Mouse (Mus musculus) lung, embryonic 16.5 days (tissue): ENCODE results near the gene Cers4. TPM values are rescaled to one million over a fixed set of nuclear protein-coding genes. Genes with fewer than 3 reads are reported as not detected.

Experiments
- ATAC-seq: fragments of 200-750 bp; cut with Nextera tagmentation; 2 replicates; pipeline ENCODE4 v1.8.0; 2017; ENCODE audit warnings: low read depth, mild to moderate bottlenecking, moderate library complexity
- H3K27ac ChIP-seq: fragments of 300-500 bp; sonication (generic); 2 replicates; pipeline ENCODE4 v1.5.1; 2014; ENCODE audit warnings: mild to moderate bottlenecking, control low read depth, low read length
- H3K27me3 ChIP-seq: fragments of 300-500 bp; sonication (generic); 2 replicates; pipeline ENCODE4 v1.6.1; 2014; ENCODE audit warnings: low read depth, low read length, mixed read lengths; ENCODE audit not compliant: control insufficient read depth, insufficient read depth
- H3K36me3 ChIP-seq: fragments of 300-500 bp; sonication (generic); 2 replicates; pipeline ENCODE4 v1.6.1; 2014; ENCODE audit warnings: low read length; ENCODE audit not compliant: control insufficient read depth, insufficient read depth
- H3K4me1 ChIP-seq: fragments of 300-500 bp; sonication (generic); replicated peaks from 2 replicates; pipeline ENCODE4 v1.6.1; 2014; ENCODE audit warnings: low read length, mixed read lengths; ENCODE audit not compliant: control insufficient read depth, insufficient read depth
- H3K4me2 ChIP-seq: fragments of 300-500 bp; sonication (generic); 2 replicates; pipeline ENCODE4 v1.6.1; 2014; ENCODE audit warnings: low read depth, low read length, control low read depth
- H3K4me3 ChIP-seq: fragments of 300-500 bp; sonication (generic); 2 replicates; pipeline ENCODE4 v1.5.1; 2014; ENCODE audit warnings: mild to moderate bottlenecking, low read length, control low read depth
- H3K9ac ChIP-seq: fragments of 300-500 bp; sonication (generic); 2 replicates; pipeline ENCODE4 v1.6.1; 2014; ENCODE audit warnings: low read length, control low read depth
- H3K9me3 ChIP-seq: fragments of 300-500 bp; sonication (generic); 2 replicates; pipeline ENCODE4 v1.6.1; 2016; ENCODE audit warnings: low read length; ENCODE audit not compliant: control insufficient read depth
- WGBS: fragments of 180-500 bp; shearing (Covaris S2); extraction: QIAGEN DNeasy Blood & Tissue Kit; methylation state at CpG from one replicate; pipeline ENCODE4 v1.1.7; 2014; 5-methylcytosine and 5-hydroxymethylcytosine counted together
- polyA plus RNA-seq: library from polyadenylated mRNA; unstranded; fragments of >200 nt; fragmentation: Nextera tagmentation; extraction: Ambion mirVana; gene quantifications from 2 replicates; pipeline ENCODE4 v1.2.1, GENCODE M21; 2015

Cers4 gene
- 30.2 and 31.0 TPM in 2 replicates for polyA plus RNA-seq

DNA sequence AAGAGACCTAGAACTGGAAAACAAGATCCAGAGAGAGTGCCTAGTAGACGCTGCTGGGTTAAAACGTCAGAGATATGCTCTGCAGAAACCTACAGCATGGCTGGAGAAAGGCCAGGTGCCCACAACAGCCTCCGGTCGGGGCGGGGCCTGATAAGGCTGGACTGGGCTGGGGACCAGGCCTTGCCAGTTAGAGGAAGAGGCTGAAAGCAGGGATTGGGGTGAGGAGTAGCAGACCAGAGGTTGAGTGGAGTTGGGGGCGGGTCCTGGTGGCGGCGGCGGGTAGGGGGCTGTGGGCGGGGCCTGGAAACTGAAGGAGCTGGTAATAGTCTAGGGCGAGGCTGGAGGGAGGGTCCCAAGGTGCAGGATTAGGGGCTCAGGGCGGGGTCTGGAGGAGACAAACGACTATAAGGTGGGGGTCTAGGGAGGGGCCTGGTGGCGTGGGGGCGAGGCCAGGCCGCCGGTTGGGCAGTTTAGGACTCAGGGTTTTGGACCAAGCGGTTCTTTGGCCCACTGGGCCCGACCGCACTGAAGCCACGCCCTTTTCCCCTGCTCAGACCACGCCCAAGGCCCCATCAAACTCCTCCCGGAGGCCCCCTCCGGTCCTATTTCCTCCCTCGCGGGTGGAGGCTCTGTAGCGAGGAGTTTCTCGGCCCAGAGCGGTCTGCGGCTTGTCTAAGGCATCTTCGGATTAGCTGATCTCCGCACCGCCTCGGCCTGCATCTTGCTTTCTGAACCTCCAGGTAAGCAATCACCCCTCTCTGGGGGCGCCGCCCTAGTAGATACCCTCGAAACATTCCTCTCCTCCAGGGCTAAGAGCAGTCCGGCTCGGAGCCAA is at the start of gene Cers4:
Cers4 (plus strand) TSS at position 176 of the 835 bp plus-strand sequence.
- under 1% methylated on average over 37 of the region's 39 CpGs for WGBS
- H3K4me3 ChIP-seq: peak within 1 kb of the TSS; percentile 55
- H3K27ac ChIP-seq: peak within 1 kb of the TSS; percentile 70
- H3K27me3 ChIP-seq: no peaks in the 10 kb centered on the region
- H3K36me3 ChIP-seq: no peaks in the 10 kb centered on the region
- peak within 1 kb of the TSS; percentile 68 for H3K9ac ChIP-seq
- H3K4me1 ChIP-seq: peaks cover 17% of the 10 kb centered on the region
- H3K4me2 ChIP-seq: peak within 1 kb of the TSS; percentile 72
- H3K9me3 ChIP-seq: no peaks in the 10 kb centered on the region
- peak; percentile 96 for ATAC-seq

DNA sequence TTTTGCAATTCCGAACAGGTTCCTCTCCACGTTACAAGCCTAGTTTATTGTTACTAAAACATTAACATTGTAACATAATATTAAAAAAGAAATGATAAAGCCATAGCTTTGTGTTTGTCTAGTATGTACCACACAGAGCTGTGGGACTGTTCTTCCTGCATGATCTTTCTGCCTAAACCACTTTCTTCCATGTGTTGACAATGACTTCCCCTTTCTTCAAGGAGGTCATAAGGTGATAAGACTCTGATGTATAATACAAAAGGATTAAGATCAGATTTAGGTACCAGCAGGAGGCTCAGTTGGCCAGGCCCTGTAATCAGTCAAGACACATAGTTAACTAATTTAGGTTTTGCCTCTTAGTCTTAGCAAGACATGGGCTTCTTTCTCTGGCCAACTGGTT is 34.7 kb upstream of the Cers4 start:
- ATAC-seq: no peak
- WGBS: 62% methylated on average over 2 of the region's 2 CpGs
- no peak overlapping the region for H3K27ac ChIP-seq
- H3K9ac ChIP-seq: no peak overlapping the region
- H3K4me1 ChIP-seq: no peaks in the 10 kb centered on the region
- H3K4me2 ChIP-seq: no peak overlapping the region
- H3K9me3 ChIP-seq: no peaks in the 10 kb centered on the region
- no peaks in the 10 kb centered on the region for H3K36me3 ChIP-seq
- H3K27me3 ChIP-seq: no peaks in the 10 kb centered on the region
- no peak overlapping the region for H3K4me3 ChIP-seq

DNA sequence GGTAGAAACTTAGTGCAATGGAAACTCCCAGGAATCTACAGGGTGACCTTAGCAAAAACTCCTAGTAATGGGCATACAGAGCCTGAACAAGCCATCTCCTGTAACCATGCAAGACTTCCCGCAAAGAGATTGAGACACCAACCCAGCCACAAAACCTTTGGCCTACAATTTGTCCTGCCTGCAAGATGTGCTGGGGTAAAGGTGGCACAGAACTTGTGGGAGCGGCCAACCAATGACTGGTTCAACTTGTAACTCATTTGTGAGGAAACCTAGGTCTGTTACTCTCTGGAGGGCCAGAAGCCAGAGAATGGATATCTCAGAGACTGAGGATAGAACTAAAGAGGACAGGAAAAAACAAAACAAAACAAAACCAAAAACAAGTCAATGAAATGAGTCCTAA is 29.8 kb upstream of the Cers4 start:
- no peak overlapping the region for H3K4me3 ChIP-seq
- no peaks in the 10 kb centered on the region for H3K4me1 ChIP-seq
- H3K27ac ChIP-seq: no peak overlapping the region
- 87% methylated on average over 2 of the region's 2 CpGs for WGBS
- H3K27me3 ChIP-seq: no peaks in the 10 kb centered on the region
- H3K4me2 ChIP-seq: no peak overlapping the region
- no peaks in the 10 kb centered on the region for H3K9me3 ChIP-seq
- ATAC-seq: no peak
- no peak overlapping the region for H3K9ac ChIP-seq
- no peaks in the 10 kb centered on the region for H3K36me3 ChIP-seq

DNA sequence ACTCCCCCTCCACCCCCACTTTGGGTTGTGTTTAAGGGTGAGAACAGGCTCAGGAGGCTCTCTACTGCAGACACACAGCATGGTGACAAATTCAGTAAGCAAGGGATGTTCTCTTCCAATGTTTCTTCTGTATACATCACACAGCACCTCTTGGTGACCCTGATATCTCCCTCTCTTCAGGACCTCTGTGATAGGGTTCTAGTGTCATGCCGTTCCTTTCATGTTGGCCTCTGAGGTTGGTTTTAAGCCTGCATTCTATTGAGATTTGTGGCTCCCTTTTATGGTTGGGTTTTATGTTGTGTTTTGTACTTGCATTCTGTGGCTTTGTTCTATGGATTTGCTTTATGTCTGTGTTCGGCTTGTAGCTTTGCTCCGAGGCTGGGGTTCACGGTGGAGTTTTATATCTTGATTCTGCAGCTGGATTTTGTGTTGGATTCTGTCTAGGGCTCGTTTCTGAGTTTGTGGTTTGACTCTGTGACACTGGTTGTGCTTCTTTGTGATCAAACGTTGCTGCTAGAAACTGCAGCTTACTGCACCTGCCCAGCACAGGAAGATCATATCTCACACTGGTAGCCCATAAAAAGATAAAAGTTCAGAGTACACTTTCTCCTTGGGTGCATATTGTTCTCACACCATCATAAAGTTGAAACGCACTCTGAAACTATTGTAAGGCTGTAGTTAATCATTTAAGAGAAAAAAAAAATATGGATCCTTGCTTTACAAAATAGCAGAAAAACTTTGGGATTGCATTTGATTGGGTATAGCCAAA is 18.2 kb upstream of the Cers4 start:
- Histone ChIP-seq H3K27ac (no peak overlapping the region), H3K4me3 (no peak overlapping the region), H3K4me1 (no peaks in the 10 kb centered on the region), H3K4me2 (no peak overlapping the region), H3K9ac (no peak overlapping the region), H3K9me3 (no peaks in the 10 kb centered on the region), H3K36me3 (no peaks in the 10 kb centered on the region), H3K27me3 (no peaks in the 10 kb centered on the region)
- 77% methylated on average over 7 of the region's 7 CpGs for WGBS
- ATAC-seq: no peak

DNA sequence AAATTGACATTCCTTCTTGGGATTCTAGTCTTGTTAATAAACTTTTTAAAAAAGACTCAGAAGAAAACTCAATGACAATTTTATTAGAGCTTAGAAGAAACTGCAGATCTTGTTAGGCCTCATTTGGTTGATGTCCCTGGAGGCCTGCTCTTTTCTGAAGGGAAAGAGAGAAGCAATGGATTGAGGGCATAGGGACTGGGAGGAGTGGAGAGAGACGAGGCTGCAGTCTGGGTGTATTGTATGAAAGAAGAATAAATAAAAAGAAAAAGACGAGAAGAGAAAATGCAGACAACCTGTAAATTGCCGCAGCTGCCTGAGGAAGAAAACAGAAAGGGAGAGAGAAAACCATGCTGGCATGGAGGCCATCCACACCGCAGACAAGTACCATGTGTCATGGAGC is 11.7 kb upstream of the Cers4 start:
- Histone ChIP-seq H3K27ac (no peak overlapping the region), H3K4me1 (no peaks in the 10 kb centered on the region), H3K36me3 (no peaks in the 10 kb centered on the region), H3K4me2 (no peak overlapping the region), H3K9me3 (no peaks in the 10 kb centered on the region), H3K9ac (no peak overlapping the region), H3K27me3 (no peaks in the 10 kb centered on the region), H3K4me3 (no peak overlapping the region)
- no peak for ATAC-seq
- WGBS: 74% methylated on average over 4 of the region's 4 CpGs

DNA sequence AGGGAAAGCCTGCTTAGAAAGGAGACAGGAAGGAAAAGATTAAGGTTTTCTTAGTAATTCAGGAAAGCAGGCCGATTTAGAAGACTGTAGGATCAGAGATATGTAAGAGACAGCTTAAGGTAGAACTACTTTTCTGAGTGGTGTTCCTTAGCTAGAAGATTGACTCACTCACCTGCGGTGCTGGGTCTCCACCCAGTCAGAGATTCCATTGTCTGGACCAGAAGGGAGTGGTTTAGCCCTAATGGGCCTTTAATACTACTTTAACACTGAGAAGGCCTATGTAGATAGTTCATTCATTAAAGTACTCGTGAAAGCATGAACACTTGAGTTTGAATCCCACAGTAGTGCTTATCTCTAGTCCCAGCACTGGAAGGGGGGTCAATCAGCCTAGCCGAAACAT is 11.2 kb upstream of the Cers4 start:
- Histone ChIP-seq H3K27ac (no peak overlapping the region), H3K27me3 (no peaks in the 10 kb centered on the region), H3K4me3 (no peak overlapping the region), H3K4me2 (no peak overlapping the region), H3K9ac (no peak overlapping the region), H3K36me3 (no peaks in the 10 kb centered on the region), H3K9me3 (no peaks in the 10 kb centered on the region), H3K4me1 (no peaks in the 10 kb centered on the region)
- ATAC-seq: no peak
- 61% methylated on average over 4 of the region's 4 CpGs for WGBS

DNA sequence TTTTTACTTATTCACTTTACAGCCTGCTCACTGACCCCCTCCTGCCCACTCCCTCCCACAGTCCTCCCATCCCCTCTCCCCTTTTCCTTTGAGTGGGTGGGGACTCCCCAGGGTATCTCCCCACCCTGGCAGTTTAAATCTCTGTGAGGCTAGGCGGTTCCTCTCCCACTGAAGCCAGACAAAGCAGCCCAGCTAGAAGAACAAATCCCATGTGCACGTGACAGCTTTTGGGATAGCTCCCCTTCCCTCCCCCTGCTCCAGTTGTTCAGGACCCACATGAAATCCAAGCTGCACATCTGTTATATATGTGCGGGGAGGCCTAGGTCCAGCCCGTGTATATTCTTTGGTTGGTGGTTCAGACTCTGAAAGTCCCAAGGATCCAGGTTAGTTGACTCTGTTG is 10.3 kb upstream of the Cers4 start:
- Histone ChIP-seq H3K27ac (no peak overlapping the region), H3K4me1 (no peaks in the 10 kb centered on the region), H3K4me3 (no peak overlapping the region), H3K9ac (no peak overlapping the region), H3K36me3 (no peaks in the 10 kb centered on the region), H3K27me3 (no peaks in the 10 kb centered on the region), H3K9me3 (no peaks in the 10 kb centered on the region), H3K4me2 (no peak overlapping the region)
- no peak for ATAC-seq
- WGBS: 73% methylated on average over 4 of the region's 4 CpGs

DNA sequence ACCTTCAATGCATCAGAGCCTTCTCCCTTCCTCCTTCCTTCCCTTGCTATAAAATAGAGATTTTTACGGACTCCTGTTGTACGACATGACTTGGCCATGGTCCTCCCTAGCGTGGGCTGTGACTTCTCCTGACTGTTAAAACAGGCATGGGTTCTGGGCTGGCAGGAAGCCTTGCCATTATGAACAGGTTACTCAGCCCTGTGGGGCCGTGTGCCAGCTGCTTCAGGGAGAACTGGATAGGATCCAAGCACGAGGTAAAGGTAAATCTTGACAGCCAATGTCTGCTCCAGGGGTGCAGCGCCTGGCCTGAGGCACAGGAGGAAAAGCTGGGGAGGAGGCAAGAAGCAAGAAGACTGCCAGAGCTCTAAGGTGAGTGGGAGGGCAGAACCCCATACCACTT is 9.5 kb upstream of the Cers4 start:
- ATAC-seq: peak; percentile 94
- no peaks in the 10 kb centered on the region for H3K36me3 ChIP-seq

DNA sequence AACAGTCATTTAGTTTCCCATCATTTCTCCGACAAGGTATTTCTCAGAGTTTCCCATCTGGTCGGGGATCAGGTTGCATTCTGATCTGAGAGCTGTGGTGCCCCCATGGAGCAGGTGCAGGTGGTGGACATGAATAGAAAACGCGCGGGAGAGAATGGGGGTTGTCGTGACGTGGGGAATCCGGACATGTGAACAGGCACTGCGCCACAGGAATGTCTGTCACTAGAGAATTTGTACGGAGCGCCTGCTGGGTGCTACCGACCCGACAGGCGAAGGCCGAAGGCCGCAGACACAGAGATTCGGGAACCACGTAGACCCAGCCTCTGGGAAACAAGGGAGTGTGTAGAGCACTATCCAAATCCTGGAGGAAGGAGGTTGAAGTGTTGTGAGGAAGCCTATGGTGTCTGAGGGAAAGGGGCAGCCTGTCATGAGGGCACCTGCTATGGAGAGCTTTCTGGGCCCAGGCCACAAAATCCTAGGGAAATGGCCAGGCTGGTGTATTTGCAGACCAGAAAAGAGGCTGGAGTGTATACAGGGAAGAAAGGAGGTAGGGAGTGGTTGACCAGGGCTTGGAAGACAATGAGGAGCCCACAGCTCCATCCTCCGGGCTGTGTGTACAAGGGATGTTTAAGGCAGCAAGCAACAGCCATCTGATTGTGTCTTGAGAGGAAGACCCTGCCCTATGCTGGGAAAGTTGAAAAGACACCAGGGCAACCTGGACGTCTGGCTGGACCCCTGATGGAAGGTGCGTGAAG is 1.0 kb downstream of the Cers4 start:
- H3K9me3 ChIP-seq: no peaks in the 10 kb centered on the region
- H3K4me3 ChIP-seq: peak overlapping the region; percentile 55
- peak; percentile 39 for ATAC-seq
- H3K27me3 ChIP-seq: no peaks in the 10 kb centered on the region
- WGBS: 9% methylated on average over 21 of the region's 21 CpGs
- peak overlapping the region; percentile 68 for H3K9ac ChIP-seq
- peaks cover 17% of the 10 kb centered on the region for H3K4me1 ChIP-seq
- no peaks in the 10 kb centered on the region for H3K36me3 ChIP-seq
- H3K4me2 ChIP-seq: peak overlapping the region; percentile 72
- peak overlapping the region; percentile 70 for H3K27ac ChIP-seq

More for the DNA sequence above, 9.5 kb upstream of the Cers4 start:
- Histone ChIP-seq H3K4me2 (no peak overlapping the region), H3K9me3 (no peaks in the 10 kb centered on the region), H3K9ac (no peak overlapping the region), H3K4me3 (no peak overlapping the region), H3K4me1 (no peaks in the 10 kb centered on the region), H3K27ac (no peak overlapping the region), H3K27me3 (no peaks in the 10 kb centered on the region)
- WGBS: 63% methylated on average over 6 of the region's 6 CpGs
